Mouse (Mus musculus): ENCODE data around the gene Peli2.

DNA sequence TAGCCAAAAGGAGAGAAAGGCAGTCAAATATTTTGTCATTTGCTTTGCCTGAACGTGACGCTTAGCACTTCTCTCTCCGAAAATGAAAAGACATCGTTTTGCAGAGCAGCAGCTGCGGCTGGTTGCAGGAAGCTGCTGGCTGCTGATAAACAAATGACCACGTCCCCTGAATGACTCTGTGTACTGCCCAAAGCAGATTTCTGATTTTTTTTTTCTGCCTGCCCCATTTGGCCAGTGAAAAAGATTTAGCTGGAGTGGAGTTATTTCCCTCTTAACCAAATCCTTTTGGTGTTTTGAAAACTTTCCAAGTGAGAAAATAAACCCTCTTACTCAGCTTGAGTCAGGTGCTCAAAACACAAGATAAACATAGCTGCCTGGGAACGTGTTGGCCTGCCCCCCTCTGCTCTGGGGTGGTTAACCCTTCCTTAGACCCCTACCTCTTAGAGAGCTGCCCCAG is 175.2 kb downstream of the Peli2 start:
- TF ChIP-seq ZC3H11A (IDR thresholded peaks at IDR 0.05; ENCODE audit: borderline replicate concordance, low read depth, low read length) (no peak), CHD2 (IDR thresholded peaks at IDR 0.05; ENCODE audit: low read depth, low read length) (no peak)

Data from ES-E14 (cell line).